Mouse (Mus musculus) hindbrain, embryonic 14.5 days (tissue): Measurements from ENCODE around the gene Cwc22. TPM values are rescaled to one million over a fixed set of nuclear protein-coding genes. Genes with fewer than 3 reads are reported as not detected.

Experiments
- ATAC-seq: fragments of 200-750 bp; cut with Nextera tagmentation; 2 replicates; pipeline ENCODE4 v1.8.0; 2017; ENCODE audit warnings: moderate number of reproducible peaks, mild to moderate bottlenecking, moderate TSS enrichment, moderate library complexity; ENCODE audit not compliant: low FRiP score
- DNase-seq: peaks from one replicate; pipeline ENCODE4 v3.0.0-alpha.2; 2015; ENCODE audit warnings: low spot score
- H3K27ac ChIP-seq: fragments of 300-500 bp; sonication (generic); 2 replicates; pipeline ENCODE4 v1.5.1; 2014; ENCODE audit warnings: mild to moderate bottlenecking, moderate library complexity
- H3K27me3 ChIP-seq: fragments of 300-500 bp; sonication (generic); 2 replicates; pipeline ENCODE4 v1.6.1; 2014; ENCODE audit warnings: mild to moderate bottlenecking, low read length, mixed read lengths; ENCODE audit not compliant: control insufficient read depth, insufficient read depth
- H3K36me3 ChIP-seq: fragments of 300-500 bp; sonication (generic); replicated peaks from 2 replicates; pipeline ENCODE4 v1.6.1; 2014; ENCODE audit not compliant: control insufficient read depth, insufficient read depth
- H3K4me1 ChIP-seq: fragments of 300-500 bp; sonication (generic); replicated peaks from 2 replicates; pipeline ENCODE4 v1.6.1; 2014; ENCODE audit warnings: antibody characterized with exemption, low read length, mixed read lengths; ENCODE audit not compliant: control insufficient read depth, insufficient read depth
- H3K4me2 ChIP-seq: fragments of 300-500 bp; sonication (generic); replicated peaks from 2 replicates; pipeline ENCODE4 v1.6.1; 2014; ENCODE audit warnings: mild to moderate bottlenecking, moderate library complexity
- H3K4me3 ChIP-seq: fragments of 300-500 bp; sonication (generic); replicated peaks from 2 replicates; pipeline ENCODE4 v1.5.1; 2014; ENCODE audit warnings: mild to moderate bottlenecking, low read length
- H3K9ac ChIP-seq: fragments of 300-500 bp; sonication (generic); 2 replicates; pipeline ENCODE4 v1.6.1; 2014
- H3K9me3 ChIP-seq: fragments of 300-500 bp; sonication (generic); 2 replicates; pipeline ENCODE4 v1.6.1; 2016; ENCODE audit warnings: low read length; ENCODE audit not compliant: control insufficient read depth
- WGBS: fragments of 180-500 bp; shearing (Covaris S2); extraction: QIAGEN DNeasy Blood & Tissue Kit; methylation state at CpG from one replicate; pipeline ENCODE4 v1.1.7; 2014; 5-methylcytosine and 5-hydroxymethylcytosine counted together
- polyA plus RNA-seq: library from polyadenylated mRNA; unstranded; fragments of >200 nt; fragmentation: Nextera tagmentation; extraction: Ambion mirVana; gene quantifications from 2 replicates; pipeline ENCODE4 v1.2.1, GENCODE M21; 2014

The Cwc22 gene
- polyA plus RNA-seq, 1 experiment from 2014 or later: 19.8 TPM

DNA sequence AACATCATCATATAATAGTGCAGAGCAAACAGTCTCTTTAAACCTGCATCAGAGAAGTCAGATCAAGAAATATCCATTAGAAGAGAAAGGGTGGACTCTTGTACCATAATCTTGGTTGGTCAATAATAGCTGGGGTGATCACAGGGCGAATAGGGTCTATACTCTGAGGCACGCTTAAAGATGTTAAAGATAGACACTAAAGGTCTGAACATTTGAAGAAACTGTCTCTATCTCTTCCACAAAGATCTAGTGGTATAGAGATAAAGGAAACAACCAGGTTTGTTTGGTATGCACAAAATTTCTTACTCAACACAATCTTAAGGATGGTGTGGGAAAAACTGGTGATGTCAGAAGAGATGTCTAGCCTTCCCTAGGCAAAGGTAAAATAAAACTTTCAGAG, 26.4 kb upstream of the Cwc22 start:
- Histone ChIP-seq H3K9ac (no peak overlapping the region), H3K4me1 (no peaks in the 10 kb centered on the region), H3K27me3 (no peaks in the 10 kb centered on the region), H3K27ac (no peak overlapping the region), H3K9me3 (no peaks in the 10 kb centered on the region), H3K36me3 (no peaks in the 10 kb centered on the region), H3K4me2 (no peak overlapping the region), H3K4me3 (no peak overlapping the region)
- WGBS: 97% methylated on average over 2 of the region's 2 CpGs
- no peak for ATAC-seq
- DNase-seq: no peak

DNA sequence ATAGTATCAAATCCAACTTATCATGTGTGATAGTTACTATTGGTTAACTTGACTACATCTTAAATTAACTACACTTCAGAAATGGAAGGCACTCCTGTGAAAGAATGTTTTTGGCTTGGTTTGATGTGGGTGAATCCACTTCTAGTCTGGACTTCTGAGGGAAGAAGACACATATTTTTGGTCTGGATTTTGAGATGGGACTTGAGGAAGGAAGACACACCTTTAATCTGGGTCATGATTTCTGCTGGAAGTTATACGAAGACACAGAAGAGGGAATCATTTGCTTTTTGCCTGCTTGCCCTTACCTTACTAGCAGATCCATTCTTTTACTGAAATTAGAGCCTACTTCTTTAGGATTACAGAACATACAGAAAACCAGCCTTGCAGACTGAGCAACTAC, 25.7 kb upstream of the Cwc22 start:
- WGBS: 97% methylated on average over 1 of the region's 1 CpGs

DNA sequence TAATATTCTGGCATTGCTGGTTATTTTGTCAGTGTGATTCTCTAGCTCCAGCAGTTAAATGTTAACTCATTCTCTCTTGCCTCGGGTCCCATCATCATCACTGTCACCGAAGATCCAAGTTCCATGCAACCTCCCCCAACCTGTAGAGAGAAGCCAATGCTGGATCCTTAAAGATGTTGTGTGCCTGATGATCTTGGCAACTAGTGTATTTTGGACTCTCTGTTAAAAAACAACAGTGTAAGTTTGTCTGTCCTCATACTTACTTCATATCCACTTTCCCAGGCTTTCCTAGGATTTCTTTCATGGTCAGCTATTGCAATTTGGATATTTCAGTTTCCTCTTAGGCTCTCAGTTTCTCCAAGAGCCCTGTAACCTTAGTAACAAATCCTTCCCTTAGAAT, 25.2 kb upstream of the Cwc22 start:
- Histone ChIP-seq H3K27me3 (no peaks in the 10 kb centered on the region), H3K9ac (no peak overlapping the region), H3K4me1 (no peaks in the 10 kb centered on the region), H3K36me3 (no peaks in the 10 kb centered on the region), H3K9me3 (no peaks in the 10 kb centered on the region), H3K27ac (no peak overlapping the region), H3K4me3 (no peak overlapping the region), H3K4me2 (no peak overlapping the region)
- no peak for DNase-seq
- WGBS: 85% methylated on average over 2 of the region's 2 CpGs
- ATAC-seq: no peak

More for the DNA sequence above, 25.7 kb upstream of the Cwc22 start:
- no peaks in the 10 kb centered on the region for H3K36me3 ChIP-seq
- H3K4me1 ChIP-seq: no peaks in the 10 kb centered on the region
- H3K27ac ChIP-seq: no peak overlapping the region
- DNase-seq (no peak), ATAC-seq (no peak)
- no peak overlapping the region for H3K4me3 ChIP-seq
- no peak overlapping the region for H3K4me2 ChIP-seq
- no peaks in the 10 kb centered on the region for H3K27me3 ChIP-seq
- no peak overlapping the region for H3K9ac ChIP-seq
- H3K9me3 ChIP-seq: no peaks in the 10 kb centered on the region

DNA sequence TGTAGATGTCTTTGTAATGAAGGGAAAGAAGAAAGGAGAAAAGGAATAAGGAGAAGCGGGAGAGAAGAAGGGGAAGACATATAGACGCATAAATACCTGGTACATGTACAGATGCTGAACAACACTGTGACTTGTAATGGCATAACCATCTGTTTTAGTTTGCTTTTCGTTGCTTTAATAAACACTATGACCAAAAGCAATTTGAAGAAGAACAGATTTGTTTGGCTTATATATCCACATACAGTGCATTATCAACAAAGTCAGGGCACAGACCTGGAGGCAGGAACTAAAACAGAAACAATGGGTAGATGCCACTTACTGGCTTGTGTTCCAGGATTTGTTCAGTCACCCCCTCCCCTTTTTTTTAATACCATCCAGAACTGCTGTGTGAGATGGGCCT, 24.4 kb upstream of the Cwc22 start:
- WGBS: 84% methylated on average over 3 of the region's 3 CpGs
- Histone ChIP-seq H3K9ac (no peak overlapping the region), H3K4me3 (no peak overlapping the region), H3K36me3 (no peaks in the 10 kb centered on the region), H3K9me3 (no peaks in the 10 kb centered on the region), H3K27me3 (no peaks in the 10 kb centered on the region), H3K4me2 (no peak overlapping the region), H3K27ac (no peak overlapping the region), H3K4me1 (no peaks in the 10 kb centered on the region)
- ATAC-seq (no peak), DNase-seq (no peak)

DNA sequence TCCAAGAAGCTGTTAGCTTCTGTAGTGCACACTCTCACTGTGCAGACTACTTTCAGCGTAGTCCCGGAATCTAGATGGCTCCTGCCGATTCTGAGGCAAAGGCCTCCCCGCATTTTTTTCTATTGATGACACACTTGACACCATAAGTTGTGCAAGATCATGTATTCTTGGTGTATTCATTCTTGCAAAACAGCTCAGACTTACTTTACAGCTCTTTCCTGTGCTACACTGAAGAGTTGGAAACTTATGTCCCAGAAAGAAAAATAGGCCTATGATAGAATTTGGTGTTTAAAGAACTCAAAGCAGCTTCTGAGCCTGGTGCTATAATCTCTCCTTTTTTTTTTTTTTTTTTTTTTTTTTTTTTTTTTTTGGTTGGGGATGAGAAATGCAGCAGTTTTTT, 23.8 kb upstream of the Cwc22 start:
- DNase-seq (no peak), ATAC-seq (no peak)
- H3K4me3 ChIP-seq: no peak overlapping the region
- H3K4me2 ChIP-seq: no peak overlapping the region
- no peaks in the 10 kb centered on the region for H3K27me3 ChIP-seq
- no peaks in the 10 kb centered on the region for H3K4me1 ChIP-seq
- no peaks in the 10 kb centered on the region for H3K9me3 ChIP-seq
- H3K9ac ChIP-seq: no peak overlapping the region
- 100% methylated on average over 4 of the region's 4 CpGs for WGBS
- no peak overlapping the region for H3K27ac ChIP-seq
- H3K36me3 ChIP-seq: no peaks in the 10 kb centered on the region

DNA sequence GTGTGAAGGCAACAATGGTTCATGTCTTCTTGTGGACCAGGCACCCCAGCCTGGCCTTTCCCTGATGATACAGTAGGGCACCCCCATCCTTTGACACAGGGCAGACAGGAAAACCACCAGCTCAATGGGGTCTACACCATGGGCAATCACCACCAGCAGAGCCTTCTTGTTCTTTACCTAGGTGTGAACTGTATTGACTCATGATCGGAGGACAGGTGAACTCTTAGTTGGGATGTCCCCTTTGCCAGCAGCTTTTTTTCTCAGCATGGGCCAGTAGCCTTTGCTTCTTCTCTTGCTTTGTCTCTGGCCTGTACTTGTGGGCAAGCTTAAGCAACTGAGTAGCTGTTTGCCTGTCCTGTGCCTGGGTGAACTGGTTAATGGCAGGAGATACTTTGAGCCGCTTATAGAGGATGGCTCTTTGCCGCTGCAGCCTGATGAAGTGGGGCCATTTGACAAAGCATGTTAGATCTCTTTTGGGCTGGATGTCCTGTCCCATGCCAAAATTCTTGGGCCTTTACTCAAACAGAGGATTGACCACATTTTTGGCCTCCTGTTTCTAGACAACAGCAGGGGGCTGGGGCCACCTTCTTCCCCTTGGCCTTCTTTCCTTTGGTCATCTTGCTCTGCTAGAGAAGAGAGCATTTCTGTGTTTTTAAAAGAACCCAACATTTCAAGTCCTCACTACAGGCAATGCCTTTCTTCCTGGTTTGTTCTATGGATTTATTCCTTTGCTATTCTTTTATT, 16.4 kb upstream of the Cwc22 start:
- H3K4me2 ChIP-seq: no peak overlapping the region
- H3K4me1 ChIP-seq: no peaks in the 10 kb centered on the region
- no peak overlapping the region for H3K4me3 ChIP-seq
- no peaks in the 10 kb centered on the region for H3K27me3 ChIP-seq
- DNase-seq (no peak), ATAC-seq (no peak)
- WGBS: 94% methylated on average over 3 of the region's 3 CpGs
- no peak overlapping the region for H3K9ac ChIP-seq
- H3K9me3 ChIP-seq: no peaks in the 10 kb centered on the region
- no peak overlapping the region for H3K27ac ChIP-seq
- no peaks in the 10 kb centered on the region for H3K36me3 ChIP-seq

DNA sequence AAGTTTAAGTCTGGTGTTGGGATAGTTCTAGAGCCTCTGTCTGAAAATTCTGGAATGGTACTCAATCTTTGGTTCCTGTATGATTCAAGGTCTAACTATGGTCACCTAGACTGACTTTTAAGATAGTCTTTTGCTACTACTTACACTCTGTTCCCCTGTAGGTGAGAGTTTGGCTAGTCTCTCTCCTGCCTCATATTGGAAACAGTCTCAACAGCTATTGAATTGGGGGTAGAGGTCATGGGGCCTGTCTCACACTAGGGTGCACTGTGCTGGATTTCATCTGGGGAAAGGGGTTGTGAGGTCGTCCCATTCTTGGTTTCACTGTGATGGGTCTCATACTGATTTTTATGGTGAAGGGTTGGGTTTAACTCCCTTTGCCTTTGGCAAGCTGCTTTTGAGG, 15.1 kb upstream of the Cwc22 start:
- WGBS: 74% methylated on average over 1 of the region's 1 CpGs
- Histone ChIP-seq H3K27ac (no peak overlapping the region), H3K36me3 (no peaks in the 10 kb centered on the region), H3K4me2 (no peak overlapping the region), H3K9me3 (no peaks in the 10 kb centered on the region), H3K4me3 (no peak overlapping the region), H3K27me3 (no peaks in the 10 kb centered on the region), H3K4me1 (no peaks in the 10 kb centered on the region), H3K9ac (no peak overlapping the region)
- DNase-seq (no peak), ATAC-seq (no peak)

DNA sequence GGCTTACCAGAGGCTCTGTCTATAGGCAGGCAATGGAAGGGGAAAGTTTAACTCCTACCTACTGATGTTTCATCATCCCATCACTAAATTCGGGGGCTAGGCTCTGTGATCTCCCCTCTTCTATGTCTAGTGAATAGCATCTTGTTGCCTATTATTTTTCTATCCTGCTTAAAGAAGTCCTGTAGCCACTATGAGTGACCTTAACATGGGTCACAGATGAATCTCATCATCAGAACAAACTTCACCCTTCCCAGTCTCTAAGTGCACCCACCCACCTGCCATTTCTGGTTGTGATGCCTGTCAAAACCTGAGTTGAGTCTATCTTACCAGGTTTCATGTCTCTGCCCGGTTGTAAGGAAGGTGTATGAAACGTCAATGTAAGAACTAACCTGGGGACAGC, 14.5 kb upstream of the Cwc22 start:
- H3K36me3 ChIP-seq: no peaks in the 10 kb centered on the region
- H3K4me2 ChIP-seq: no peak overlapping the region
- no peak overlapping the region for H3K27ac ChIP-seq
- DNase-seq (no peak), ATAC-seq (no peak)
- no peak overlapping the region for H3K9ac ChIP-seq
- H3K27me3 ChIP-seq: no peaks in the 10 kb centered on the region
- no peaks in the 10 kb centered on the region for H3K4me1 ChIP-seq
- H3K9me3 ChIP-seq: no peaks in the 10 kb centered on the region
- no peak overlapping the region for H3K4me3 ChIP-seq
- WGBS: 92% methylated on average over 3 of the region's 3 CpGs

DNA sequence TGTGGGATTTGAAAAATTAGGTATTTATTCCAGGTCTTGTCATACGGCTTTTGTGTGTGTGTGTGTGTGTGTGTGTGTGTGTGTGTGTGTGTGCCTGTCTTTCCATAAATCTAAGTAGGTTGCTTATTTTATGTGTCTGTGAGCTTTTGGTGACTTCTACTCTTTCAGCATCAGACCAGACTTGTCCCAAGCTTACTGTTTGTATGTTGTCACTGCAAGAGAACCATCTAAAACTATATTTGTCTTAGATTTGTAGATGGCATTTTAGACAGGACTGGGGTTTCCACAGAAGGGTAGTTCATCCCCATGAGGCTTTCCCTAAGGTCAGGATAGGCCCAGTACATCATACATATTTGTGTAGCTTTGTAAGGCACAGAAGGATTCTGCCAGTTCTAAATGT, 13.2 kb upstream of the Cwc22 start:
- WGBS: 92% methylated on average over 1 of the region's 1 CpGs
- no peak overlapping the region for H3K4me3 ChIP-seq
- H3K9me3 ChIP-seq: no peaks in the 10 kb centered on the region
- H3K9ac ChIP-seq: no peak overlapping the region
- H3K4me2 ChIP-seq: no peak overlapping the region
- H3K36me3 ChIP-seq: no peaks in the 10 kb centered on the region
- DNase-seq: no peak
- no peaks in the 10 kb centered on the region for H3K4me1 ChIP-seq
- no peaks in the 10 kb centered on the region for H3K27me3 ChIP-seq
- ATAC-seq: no peak
- H3K27ac ChIP-seq: no peak overlapping the region

DNA sequence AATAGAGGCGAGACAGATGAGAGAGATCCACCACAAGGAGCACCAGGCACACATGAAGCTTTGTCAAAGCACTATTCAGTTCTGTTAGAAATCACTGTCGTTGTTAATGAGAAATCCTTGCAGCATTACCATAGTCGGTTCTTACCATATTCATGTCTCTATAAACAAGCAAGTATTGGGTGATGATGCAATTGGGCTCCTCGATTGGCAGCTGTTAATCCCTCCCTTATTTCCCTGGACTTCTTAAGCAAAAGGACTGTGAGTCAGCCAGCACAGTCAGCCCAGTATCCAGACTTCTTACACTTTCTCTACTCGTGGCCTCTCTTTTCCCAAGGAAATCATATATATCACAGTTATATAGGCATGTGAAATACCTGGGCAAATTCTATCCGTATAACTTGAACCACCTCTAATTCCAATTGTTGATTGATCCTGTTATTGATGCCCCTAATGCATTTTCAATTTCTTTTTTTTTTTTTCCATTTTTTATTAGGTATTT, 5.3 kb upstream of the Cwc22 start:
- no peaks in the 10 kb centered on the region for H3K4me1 ChIP-seq
- H3K27me3 ChIP-seq: no peaks in the 10 kb centered on the region
- no peak overlapping the region for H3K9ac ChIP-seq
- H3K36me3 ChIP-seq: no peaks in the 10 kb centered on the region
- no peak overlapping the region for H3K4me2 ChIP-seq
- ATAC-seq: no peak
- H3K27ac ChIP-seq: no peak overlapping the region
- H3K9me3 ChIP-seq: no peaks in the 10 kb centered on the region
- WGBS: 91% methylated on average over 6 of the region's 6 CpGs
- H3K4me3 ChIP-seq: no peak overlapping the region
- DNase-seq: no peak
